Mouse (Mus musculus): Measurements from ENCODE around the gene Gm8024.
"Not testable (repeated sequence)": the region's sequence is repeated elsewhere in the genome, so short reads cannot be mapped to it uniquely, and the experiment has no call there.

Gene Gm8024

GRCm38 (mm10) chr14:42524182-42524581, at the start of gene Gm8024:
Gene Gm8024 (minus strand): TSS chr14:42524282.
- not testable (repeated sequence) for DNase-seq

- not testable (repeated sequence) for DNase-seq
These were observed 19.2 kb upstream of the Gm8024 start for GRCm38 (mm10) chr14:42543170-42543701.

- not testable (repeated sequence) for DNase-seq
These were observed 18.5 kb upstream of the Gm8024 start for GRCm38 (mm10) chr14:42542316-42543169.

- DNase-seq = not testable (repeated sequence)
These were observed 21.8 kb downstream of the Gm8024 start, which contains the start of gene Gm8020 for GRCm38 (mm10) chr14:42502249-42502648. Gene Gm8020 (minus strand): TSS chr14:42502349.
